Mouse (Mus musculus) kidney, adult 9 months (tissue): Measurements from ENCODE around the gene Serpinb9b.
"Not testable (repeated sequence)": the region's sequence is repeated elsewhere in the genome, so short reads cannot be mapped to it uniquely, and the experiment has no call there.

Experiments
- DNase-seq: peaks from one replicate; pipeline ENCODE4 v3.0.0; 2022

Gene Serpinb9b

GRCm38 (mm10) chr13:33027244-33027643, at the start of gene Serpinb9b:
Serpinb9b (plus strand) TSS chr13:33027416.
- no peak for DNase-seq

- no peak for DNase-seq
These were observed 44.6 kb upstream of the Serpinb9b start for GRCm38 (mm10) chr13:32982556-32983042.

GRCm38 (mm10) chr13:32986256-32986655, 41.0 kb upstream of the Serpinb9b start:
- no peak for DNase-seq

- no peak for DNase-seq
These were observed 33.9 kb upstream of the Serpinb9b start for GRCm38 (mm10) chr13:32993152-32993893.

- no peak for DNase-seq
These were observed 33.3 kb upstream of the Serpinb9b start for GRCm38 (mm10) chr13:32993894-32994242.

GRCm38 (mm10) chr13:32995051-32995450, 32.2 kb upstream of the Serpinb9b start:
- DNase-seq, result peak; percentile 31

- DNase-seq, result no peak
These were observed 25.9 kb upstream of the Serpinb9b start for GRCm38 (mm10) chr13:33001341-33001740.

GRCm38 (mm10) chr13:33002950-33003349, 24.3 kb upstream of the Serpinb9b start, which contains the start of gene Serpinb9:
Serpinb9 (plus strand) TSS chr13:33003250.
- no peak for DNase-seq

GRCm38 (mm10) chr13:33003523-33004413, 23.4 kb upstream of the Serpinb9b start:
- no peak for DNase-seq

GRCm38 (mm10) chr13:33004414-33005105, 22.7 kb upstream of the Serpinb9b start:
- peak; percentile 93 for DNase-seq

- no peak for DNase-seq
These were observed 21.6 kb upstream of the Serpinb9b start for GRCm38 (mm10) chr13:33005501-33006075.

GRCm38 (mm10) chr13:33006555-33006954, 20.7 kb upstream of the Serpinb9b start:
- DNase-seq, result no peak

- DNase-seq, result no peak
These were observed 14.8 kb upstream of the Serpinb9b start for GRCm38 (mm10) chr13:33012395-33012794.

- DNase-seq, result no peak
These were observed 13.9 kb upstream of the Serpinb9b start for GRCm38 (mm10) chr13:33013271-33013670.

- DNase-seq, result peak; percentile 3
These were observed 4.8 kb upstream of the Serpinb9b start for GRCm38 (mm10) chr13:33022371-33022770.

- no peak for DNase-seq
These were observed 674 bp upstream of the Serpinb9b start for GRCm38 (mm10) chr13:33026427-33027057.

GRCm38 (mm10) chr13:33028146-33028545, 930 bp downstream of the Serpinb9b start:
- no peak for DNase-seq

GRCm38 (mm10) chr13:33028550-33028949, 1.3 kb downstream of the Serpinb9b start:
- no peak for DNase-seq

- DNase-seq, result not testable (repeated sequence)
These were observed 2.3 kb downstream of the Serpinb9b start for GRCm38 (mm10) chr13:33029478-33029877.

GRCm38 (mm10) chr13:33030281-33030680, 3.1 kb downstream of the Serpinb9b start:
- no peak for DNase-seq

- no peak for DNase-seq
These were observed 8.3 kb downstream of the Serpinb9b start for GRCm38 (mm10) chr13:33035506-33035905.

GRCm38 (mm10) chr13:33043542-33043941, 16.3 kb downstream of the Serpinb9b start:
- DNase-seq, result no peak
